Mouse (Mus musculus): ENCODE data around the gene Satb1. TPM values are rescaled to one million over a fixed set of nuclear protein-coding genes. Genes with fewer than 3 reads are reported as not detected.

Gene Satb1
- polyA plus RNA-seq, 1 experiment from 2014 or later, result 30.1 TPM

DNA sequence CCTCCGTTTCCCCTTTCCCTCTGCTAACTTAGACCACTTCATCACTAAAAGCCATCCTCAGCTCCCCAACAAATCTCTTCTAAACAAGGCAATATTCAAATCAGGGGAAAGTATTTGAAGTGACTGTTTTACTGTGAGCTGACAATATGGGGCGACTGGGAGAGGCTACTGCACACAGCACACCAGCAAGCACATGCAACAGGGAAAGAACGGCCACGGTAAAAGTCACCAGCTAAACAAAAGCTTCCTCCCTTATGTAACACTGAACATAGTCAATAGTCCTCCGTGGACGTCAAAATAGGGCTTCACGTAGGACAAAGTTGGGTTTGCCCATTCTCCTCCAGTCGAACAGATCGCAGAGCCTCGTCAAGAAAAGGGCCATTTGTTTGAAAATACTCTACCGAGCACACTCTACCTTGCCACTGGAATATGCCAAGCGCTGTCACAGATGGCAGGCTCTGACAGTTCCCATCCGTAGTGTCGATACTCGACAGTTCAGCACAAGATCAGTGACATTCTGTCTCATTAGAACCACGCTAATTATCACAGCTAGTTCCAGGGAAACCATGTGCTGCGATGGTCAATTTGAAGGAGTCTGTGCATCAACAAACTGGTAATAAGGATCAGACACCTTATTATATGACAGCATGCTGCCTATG lies 72.0 kb downstream of the Satb1 start:
- Histone ChIP-seq H3K27me3 (no peaks in the 10 kb centered on the region), H3K4me2 (replicated peaks) (peak overlapping the region; percentile 47), H3K4me1 (replicated peaks) (peaks cover 16% of the 10 kb centered on the region), H3K36me3 (peaks cover 27% of the 10 kb centered on the region), H3K4me3 (replicated peaks) (peak overlapping the region; percentile 27), H3K9me3 (no peaks in the 10 kb centered on the region), H3K27ac (peak overlapping the region; percentile 71), H3K9ac (replicated peaks) (0 out of 2 replicates have a peak overlapping the region, but pooled peaks have one; percentile 28)
- peak; percentile 59 for ATAC-seq
- WGBS, result 65% methylated on average over 17 of the region's 17 CpGs

DNA sequence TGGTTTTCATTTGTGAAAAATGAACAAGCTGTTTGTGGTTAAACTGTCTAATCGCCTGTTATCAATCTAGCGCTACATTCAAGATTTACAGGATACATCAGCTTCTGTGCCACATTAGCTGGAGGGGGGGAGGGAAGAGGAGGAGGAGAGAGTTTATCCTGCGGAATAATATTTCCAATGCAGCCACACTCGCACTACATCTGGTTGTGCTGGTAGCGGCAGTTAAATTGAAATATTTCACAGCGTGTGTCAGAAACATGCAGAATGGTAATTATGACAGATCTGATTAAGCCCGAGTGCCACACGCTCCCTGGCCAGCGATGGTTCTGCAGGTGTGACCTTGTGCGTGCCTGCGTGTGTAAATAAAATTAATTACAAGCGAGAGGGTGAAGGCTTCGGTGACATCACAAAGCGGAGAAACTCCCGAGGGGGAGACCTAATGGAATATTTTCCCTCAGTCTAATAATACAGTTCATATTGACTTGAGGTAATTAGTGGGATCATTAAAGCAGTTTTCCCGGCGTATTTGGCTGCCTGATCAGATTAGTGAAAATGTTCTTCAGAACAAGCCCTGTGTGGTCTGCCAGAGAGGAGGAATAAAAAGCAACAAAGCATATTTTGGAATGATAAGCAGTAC lies 72.7 kb downstream of the Satb1 start:
- peak; percentile 79 for ATAC-seq
- H3K4me1 ChIP-seq (replicated peaks), result peaks cover 16% of the 10 kb centered on the region
- H3K27me3 ChIP-seq, result no peaks in the 10 kb centered on the region
- 44% methylated on average over 17 of the region's 17 CpGs for WGBS
- H3K36me3 ChIP-seq, result peaks cover 27% of the 10 kb centered on the region
- H3K9me3 ChIP-seq, result no peaks in the 10 kb centered on the region
- peak overlapping the region; percentile 71 for H3K27ac ChIP-seq
- H3K4me2 ChIP-seq (replicated peaks), result peak overlapping the region; percentile 47
- peak overlapping the region; percentile 27 for H3K4me3 ChIP-seq (replicated peaks)
- H3K9ac ChIP-seq (replicated peaks), result 0 out of 2 replicates have a peak overlapping the region, but pooled peaks have one; percentile 28

- Histone ChIP-seq H3K9ac (replicated peaks) (no peak overlapping the region), H3K4me3 (replicated peaks) (no peak overlapping the region), H3K4me2 (replicated peaks) (no peak overlapping the region), H3K36me3 (peaks cover 29% of the 10 kb centered on the region), H3K4me1 (replicated peaks) (peaks cover 16% of the 10 kb centered on the region), H3K27ac (no peak overlapping the region), H3K9me3 (no peaks in the 10 kb centered on the region), H3K27me3 (no peaks in the 10 kb centered on the region)
- WGBS, result 91% methylated on average over 4 of the region's 4 CpGs
- ATAC-seq, result no peak
Observed at GRCm38 (mm10) chr17:51759509-51759908, 73.6 kb downstream of the Satb1 start.

DNA sequence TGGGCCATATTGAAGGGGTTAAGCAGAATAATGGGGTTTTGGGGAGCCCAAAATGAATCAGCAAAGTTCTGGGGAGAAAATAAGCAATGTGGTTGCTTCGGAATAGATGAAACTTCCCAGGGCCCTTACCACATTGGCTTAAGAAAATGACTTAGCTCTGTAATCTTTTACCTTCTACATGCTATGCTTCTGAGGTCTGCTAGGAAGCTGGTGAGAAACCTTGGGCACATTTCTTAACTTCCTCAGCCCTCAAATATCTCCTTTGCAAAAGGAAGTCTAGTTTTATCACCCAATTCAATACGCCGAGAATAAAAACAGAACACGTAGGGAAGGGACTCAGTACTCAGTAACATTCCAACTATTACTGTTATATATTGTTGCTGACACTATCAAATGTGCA lies 80.9 kb downstream of the Satb1 start:
- no peak for ATAC-seq
- H3K4me3 ChIP-seq (replicated peaks), result no peak overlapping the region
- no peaks in the 10 kb centered on the region for H3K4me1 ChIP-seq (replicated peaks)
- H3K27ac ChIP-seq, result no peak overlapping the region
- H3K27me3 ChIP-seq, result no peaks in the 10 kb centered on the region
- no peaks in the 10 kb centered on the region for H3K9me3 ChIP-seq
- H3K36me3 ChIP-seq, result peaks cover 5% of the 10 kb centered on the region; the same call in 1 of the 2 replicates
- no peak overlapping the region for H3K9ac ChIP-seq (replicated peaks)
- WGBS, result 96% methylated on average over 4 of the region's 4 CpGs
- H3K4me2 ChIP-seq (replicated peaks), result no peak overlapping the region

- Histone ChIP-seq H3K9me3 (no peaks in the 10 kb centered on the region), H3K27me3 (no peaks in the 10 kb centered on the region), H3K4me2 (replicated peaks) (no peak overlapping the region), H3K36me3 (peaks cover 17% of the 10 kb centered on the region), H3K4me1 (replicated peaks) (peaks cover 7% of the 10 kb centered on the region; the same call in 1 of the 2 replicates), H3K4me3 (replicated peaks) (no peak overlapping the region), H3K9ac (replicated peaks) (no peak overlapping the region), H3K27ac (no peak overlapping the region)
- 71% methylated on average over 9 of the region's 9 CpGs for whole genome bisulfite sequencing
- ATAC-seq, result no peak
Observed at GRCm38 (mm10) chr17:51747204-51747603, 85.9 kb downstream of the Satb1 start.

- no peak for ATAC-seq
- Histone ChIP-seq H3K27me3 (no peaks in the 10 kb centered on the region), H3K27ac (no peak overlapping the region), H3K36me3 (peaks cover 38% of the 10 kb centered on the region), H3K9me3 (no peaks in the 10 kb centered on the region), H3K4me3 (replicated peaks) (no peak overlapping the region), H3K4me2 (replicated peaks) (no peak overlapping the region), H3K9ac (replicated peaks) (no peak overlapping the region), H3K4me1 (replicated peaks) (peaks cover 7% of the 10 kb centered on the region; the same call in 1 of the 2 replicates)
- 76% methylated on average over 10 of the region's 10 CpGs for WGBS
Observed at GRCm38 (mm10) chr17:51742502-51742901, 90.6 kb downstream of the Satb1 start.

GRCm38 (mm10) chr17:51741126-51741525 lies 92.0 kb downstream of the Satb1 start:
- Histone ChIP-seq H3K4me2 (replicated peaks) (no peak overlapping the region), H3K4me1 (replicated peaks) (peaks cover 7% of the 10 kb centered on the region; the same call in 1 of the 2 replicates), H3K9ac (replicated peaks) (no peak overlapping the region), H3K27ac (no peak overlapping the region), H3K36me3 (peaks cover 38% of the 10 kb centered on the region), H3K4me3 (replicated peaks) (no peak overlapping the region), H3K9me3 (no peaks in the 10 kb centered on the region), H3K27me3 (no peaks in the 10 kb centered on the region)
- 95% methylated on average over 10 of the region's 10 CpGs for WGBS
- no peak for ATAC-seq

- ATAC-seq, result peak; percentile 22; the same call in 1 of the 2 replicates
- 92% methylated on average over 15 of the region's 15 CpGs for WGBS
Observed at GRCm38 (mm10) chr17:51740246-51740645, 92.8 kb downstream of the Satb1 start.

DNA sequence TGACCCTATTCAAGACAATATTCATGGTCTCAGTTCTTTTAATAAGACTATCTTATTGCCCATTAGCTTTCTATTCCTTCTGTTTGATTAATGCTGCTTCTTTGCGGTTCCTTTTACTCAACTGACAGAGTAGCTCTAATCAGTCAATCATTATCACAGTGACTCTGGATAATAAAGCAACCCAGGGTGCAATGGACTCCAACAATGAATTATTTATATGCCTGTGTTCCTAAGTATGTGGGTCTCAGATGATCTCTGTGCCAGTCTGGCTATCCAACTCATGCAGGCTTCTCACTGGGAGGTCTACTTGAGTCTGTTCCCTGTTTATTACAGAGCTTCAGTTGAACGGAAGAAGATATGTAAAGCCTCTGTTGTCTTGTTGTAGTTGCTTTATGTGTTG lies 108.6 kb downstream of the Satb1 start:
- H3K4me1 ChIP-seq (replicated peaks), result no peaks in the 10 kb centered on the region
- no peak overlapping the region for H3K27ac ChIP-seq
- no peaks in the 10 kb centered on the region for H3K27me3 ChIP-seq
- H3K9me3 ChIP-seq, result no peaks in the 10 kb centered on the region; the same call in 1 of the 2 replicates
- WGBS, result 38% methylated on average over 2 of the region's 2 CpGs
- H3K36me3 ChIP-seq, result no peaks in the 10 kb centered on the region
- no peak for ATAC-seq
- H3K4me3 ChIP-seq (replicated peaks), result no peak overlapping the region
- no peak overlapping the region for H3K4me2 ChIP-seq (replicated peaks)
- no peak overlapping the region for H3K9ac ChIP-seq (replicated peaks)

More at GRCm38 (mm10) chr17:51740246-51740645, 92.8 kb downstream of the Satb1 start:
- Histone ChIP-seq H3K36me3 (peaks cover 38% of the 10 kb centered on the region), H3K9ac (replicated peaks) (no peak overlapping the region), H3K9me3 (no peaks in the 10 kb centered on the region), H3K4me2 (replicated peaks) (no peak overlapping the region), H3K4me1 (replicated peaks) (peaks cover 7% of the 10 kb centered on the region; the same call in 1 of the 2 replicates), H3K4me3 (replicated peaks) (no peak overlapping the region), H3K27ac (no peak overlapping the region), H3K27me3 (no peaks in the 10 kb centered on the region)

- WGBS, result 64% methylated on average over 6 of the region's 6 CpGs
- H3K27ac ChIP-seq, result no peak overlapping the region
- H3K36me3 ChIP-seq, result no peaks in the 10 kb centered on the region
- no peaks in the 10 kb centered on the region for H3K4me1 ChIP-seq (replicated peaks)
- H3K9ac ChIP-seq (replicated peaks), result no peak overlapping the region
- no peaks in the 10 kb centered on the region for H3K9me3 ChIP-seq
- H3K4me3 ChIP-seq (replicated peaks), result no peak overlapping the region
- no peaks in the 10 kb centered on the region for H3K27me3 ChIP-seq
- no peak overlapping the region for H3K4me2 ChIP-seq (replicated peaks)
- ATAC-seq, result no peak
Observed at GRCm38 (mm10) chr17:51695711-51696110, 137.4 kb downstream of the Satb1 start.

GRCm38 (mm10) chr17:51695271-51695670 lies 137.8 kb downstream of the Satb1 start:
- Histone ChIP-seq H3K4me1 (replicated peaks) (no peaks in the 10 kb centered on the region), H3K9ac (replicated peaks) (no peak overlapping the region), H3K27me3 (no peaks in the 10 kb centered on the region), H3K9me3 (no peaks in the 10 kb centered on the region), H3K4me2 (replicated peaks) (no peak overlapping the region), H3K4me3 (replicated peaks) (no peak overlapping the region), H3K27ac (no peak overlapping the region), H3K36me3 (no peaks in the 10 kb centered on the region)
- ATAC-seq, result no peak
- WGBS, result 62% methylated on average over 2 of the region's 2 CpGs

- Histone ChIP-seq H3K9me3 (no peaks in the 10 kb centered on the region), H3K4me1 (replicated peaks) (no peaks in the 10 kb centered on the region), H3K27me3 (no peaks in the 10 kb centered on the region), H3K4me3 (replicated peaks) (no peak overlapping the region), H3K27ac (no peak overlapping the region), H3K9ac (replicated peaks) (no peak overlapping the region), H3K36me3 (no peaks in the 10 kb centered on the region), H3K4me2 (replicated peaks) (no peak overlapping the region)
- ATAC-seq, result no peak
- 93% methylated on average over 2 of the region's 2 CpGs for WGBS
Observed at GRCm38 (mm10) chr17:51690526-51690925, 142.6 kb downstream of the Satb1 start.

All from midbrain, embryonic 13.5 days (tissue).